8 mouse cellular contexts compared by ENCODE assay signal in genomic region chr2:14054716-14055115, GRCm38 (mm10). TPM values are rescaled to one million over a fixed set of nuclear protein-coding genes. Genes with fewer than 3 reads are reported as not detected.
DNase-seq lines count a peak whose midpoint lies in the region; ATAC-seq and TF ChIP-seq lines count a peak whose summit lies in the region.

No protein-coding gene starts in this region.

- H3K4me2 ChIP-seq in kidney, embryonic 16.5 days (replicated peaks; ENCODE audit: low read depth, low read length), result peak overlapping the region; percentile 62
- H3K4me2 ChIP-seq in intestine, embryonic 15.5 days (replicated peaks), result peak overlapping the region; percentile 83
- peak overlapping the region; percentile 84 for H3K4me2 ChIP-seq in myocyte (ENCODE audit: low read depth)

- no peak for DNase-seq in kidney, adult 11 months
- no peak for DNase-seq in embryonic facial prominence, embryonic 10.5 days (ENCODE audit: low spot score)
- DNase-seq in layer of hippocampus, postnatal 14 days (ENCODE audit: low spot score in 2 of 2), result no peak
- no peak for DNase-seq in adrenal gland, postnatal 25 days
- no peak for DNase-seq in frontal cortex, postnatal 10 days (ENCODE audit: low spot score in 2 of 2)

- peak; percentile 5 for ATAC-seq in kidney, embryonic 16.5 days (ENCODE audit: low FRiP score, low TSS enrichment)
- ATAC-seq in intestine, embryonic 15.5 days, result peak; percentile 7

- H3K4me1 ChIP-seq in kidney, embryonic 16.5 days (ENCODE audit: insufficient read depth, low read length), result peaks cover 3% of the 10 kb centered on the region; the same call in 1 of the 2 replicates
- H3K4me1 ChIP-seq in embryonic facial prominence, embryonic 10.5 days, result peaks cover 14% of the 10 kb centered on the region
- no peaks in the 10 kb centered on the region for H3K4me1 ChIP-seq in intestine, embryonic 15.5 days (replicated peaks)

- no peak for TF ChIP-seq POLR2A in myocyte (IDR thresholded peaks at IDR 0.05; ENCODE audit: insufficient read length, low read depth)

- peak overlapping the region; percentile 82 for H3K4me3 ChIP-seq in kidney, embryonic 16.5 days (ENCODE audit: low read length)
- peak overlapping the region; percentile 77 for H3K4me3 ChIP-seq in embryonic facial prominence, embryonic 10.5 days
- peak overlapping the region; percentile 83 for H3K4me3 ChIP-seq in intestine, embryonic 15.5 days (replicated peaks)
- peak overlapping the region; percentile 60 for H3K4me3 ChIP-seq in myocyte

- WGBS in kidney, embryonic 16.5 days, result 2% methylated on average over 6 of the region's 6 CpGs
- WGBS in embryonic facial prominence, embryonic 10.5 days, result 7% methylated on average over 6 of the region's 6 CpGs
- 4% methylated on average over 6 of the region's 6 CpGs for WGBS in intestine, embryonic 15.5 days

- H3K9ac ChIP-seq in kidney, embryonic 16.5 days (replicated peaks; ENCODE audit: low read length), result peak overlapping the region; percentile 80
- H3K9ac ChIP-seq in intestine, embryonic 15.5 days, result peak overlapping the region; percentile 71

- peak overlapping the region; percentile 83 for H3K27ac ChIP-seq in kidney, embryonic 16.5 days (ENCODE audit: low read length)
- peak overlapping the region; percentile 93 for H3K27ac ChIP-seq in embryonic facial prominence, embryonic 10.5 days (replicated peaks)
- H3K27ac ChIP-seq in intestine, embryonic 15.5 days, result peak overlapping the region; percentile 88

- H3K36me3 ChIP-seq in kidney, embryonic 16.5 days (ENCODE audit: insufficient read depth, low read length), result no peaks in the 10 kb centered on the region
- no peaks in the 10 kb centered on the region for H3K36me3 ChIP-seq in embryonic facial prominence, embryonic 10.5 days (replicated peaks)
- no peaks in the 10 kb centered on the region for H3K36me3 ChIP-seq in intestine, embryonic 15.5 days
- no peaks in the 10 kb centered on the region for H3K36me3 ChIP-seq in myocyte (ENCODE audit: control insufficient read depth, insufficient read depth)

- H3ac ChIP-seq in myocyte (ENCODE audit: control insufficient read depth, insufficient read length), result peak overlapping the region; percentile 63

- H3K9me3 ChIP-seq in kidney, embryonic 16.5 days (ENCODE audit: low read length), result no peaks in the 10 kb centered on the region
- no peaks in the 10 kb centered on the region for H3K9me3 ChIP-seq in embryonic facial prominence, embryonic 10.5 days
- no peaks in the 10 kb centered on the region for H3K9me3 ChIP-seq in intestine, embryonic 15.5 days

- H3K27me3 ChIP-seq in kidney, embryonic 16.5 days (ENCODE audit: insufficient read depth, low read length), result no peaks in the 10 kb centered on the region
- no peaks in the 10 kb centered on the region for H3K27me3 ChIP-seq in embryonic facial prominence, embryonic 10.5 days (replicated peaks; ENCODE audit: low read depth, poor library complexity, severe bottlenecking)
- no peaks in the 10 kb centered on the region for H3K27me3 ChIP-seq in intestine, embryonic 15.5 days (replicated peaks)
- no peaks in the 10 kb centered on the region for H3K27me3 ChIP-seq in myocyte (ENCODE audit: control insufficient read depth, insufficient read depth, insufficient read length)

- H3K79me2 ChIP-seq in myocyte (ENCODE audit: control insufficient read depth, insufficient read depth), result peaks cover 45% of the 10 kb centered on the region

TF ChIP-seq in myocyte, 11 proteins besides CTCF, POLR2A, EP300 and RAD21:
- TF ChIP-seq POLR2AphosphoS2 (IDR thresholded peaks at IDR 0.05; ENCODE audit: insufficient read length, low read depth), result no peak
- TF ChIP-seq CEBPB (IDR thresholded peaks at IDR 0.05; ENCODE audit: insufficient read depth, poor library complexity, severe bottlenecking), result no peak
- TF ChIP-seq MAX (IDR thresholded peaks at IDR 0.05; ENCODE audit: low read depth), result no peak
- TF ChIP-seq SRF (IDR thresholded peaks at IDR 0.05; ENCODE audit: control insufficient read depth, insufficient read length, low read depth), result no peak
- TF ChIP-seq TCF3 (IDR thresholded peaks at IDR 0.05; ENCODE audit: insufficient read length, low read depth), result no peak
- no peak for TF ChIP-seq TCF12 (IDR thresholded peaks at IDR 0.05; ENCODE audit: insufficient read depth, poor library complexity, severe bottlenecking)
- no peak for TF ChIP-seq E2F4 (IDR thresholded peaks at IDR 0.05; ENCODE audit: insufficient read depth)
- TF ChIP-seq REST (IDR thresholded peaks at IDR 0.05; ENCODE audit: insufficient read depth, insufficient read length), result no peak
- TF ChIP-seq MYOG (IDR thresholded peaks at IDR 0.05; ENCODE audit: control insufficient read depth in 1 of 3, insufficient read depth in 1 of 3, insufficient read length in 2 of 3, low read depth in 2 of 3), result no peak
- TF ChIP-seq MYOD1 (IDR thresholded peaks at IDR 0.05; ENCODE audit: control insufficient read depth in 1 of 3, insufficient read length in 2 of 3, low read depth in 2 of 3), result no peak
TF ChIP-seq in myocyte: peak in this region for 0.

RNA-seq across cellular contexts. Expression of gene Hacd1, which starts 1.2 kb away (rescaled TPM):
- polyA plus RNA-seq in kidney, embryonic 16.5 days (2015; fragmentation: Nextera tagmentation; extraction: Ambion mirVana), result 50.3 and 61.4 TPM in 2 replicates
- polyA plus RNA-seq in embryonic facial prominence, embryonic 10.5 days (2016; fragmentation: Nextera tagmentation; extraction: Ambion mirVana), result 38.9 and 45.5 TPM in 2 replicates
- polyA plus RNA-seq in intestine, embryonic 15.5 days (2015; fragmentation: Nextera tagmentation; extraction: Ambion mirVana), result 114 and 120 TPM in 2 replicates
- 254 TPM for polyA plus RNA-seq in myocyte (2012; fragmentation: generic; extraction: Trizol)
- 10 to 100 TPM; 27.3 to 32.6 TPM for total RNA-seq in layer of hippocampus, postnatal 14 days (2021)
- 40.4 and 46.2 TPM in 2 replicates for total RNA-seq in adrenal gland, postnatal 25 days (2021)

RNA-seq across cellular contexts. Expression of gene Stam, which starts 19.2 kb away (rescaled TPM):
- polyA plus RNA-seq in kidney, embryonic 16.5 days (2015; fragmentation: Nextera tagmentation; extraction: Ambion mirVana), result 66.4 and 73.6 TPM in 2 replicates
- 78.2 and 86.8 TPM in 2 replicates for polyA plus RNA-seq in embryonic facial prominence, embryonic 10.5 days (2016; fragmentation: Nextera tagmentation; extraction: Ambion mirVana)
- 55.4 and 61.0 TPM in 2 replicates for polyA plus RNA-seq in intestine, embryonic 15.5 days (2015; fragmentation: Nextera tagmentation; extraction: Ambion mirVana)
- 31.9 TPM for polyA plus RNA-seq in myocyte (2012; fragmentation: generic; extraction: Trizol)
- 100 to 1,000 TPM in 1 of 2 experiments, 10 to 100 TPM in 1; 89.5 to 104 TPM for total RNA-seq in layer of hippocampus, postnatal 14 days (2021)
- total RNA-seq in adrenal gland, postnatal 25 days (2021), result 37.4 and 46.8 TPM in 2 replicates
